Mouse (Mus musculus) urinary bladder, postnatal 36 days (tissue): ENCODE data around the gene Exoc6.

Experiments used
- DNase-seq, 2 experiments: peaks; one replicate each; pipeline ENCODE4 v3.0.0; 2022; ENCODE audit warnings: low spot score in 2 of 2, mixed read lengths in 1 of 2

Exoc6 gene

DNA sequence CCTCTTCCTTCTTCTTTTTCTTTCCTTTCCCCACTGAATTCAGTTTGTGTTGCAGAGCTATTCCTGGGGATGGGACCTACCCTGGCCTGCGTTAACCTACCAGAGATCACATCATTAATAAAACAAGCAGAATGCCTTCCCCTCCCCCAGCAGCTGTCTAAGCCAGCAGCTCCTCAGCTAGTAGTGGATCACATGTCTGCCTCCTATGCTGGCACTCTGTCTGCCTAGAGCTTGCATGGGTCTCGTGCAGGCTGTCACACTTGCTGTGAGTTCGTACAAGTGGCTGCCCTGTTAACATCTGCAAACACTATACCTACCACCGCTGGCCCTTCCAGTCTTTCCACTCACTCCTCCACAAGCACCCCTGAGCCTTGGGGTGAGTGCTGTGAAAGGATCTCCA is 29.4 kb downstream of the Exoc6 start:
- no peak for DNase-seq

DNA sequence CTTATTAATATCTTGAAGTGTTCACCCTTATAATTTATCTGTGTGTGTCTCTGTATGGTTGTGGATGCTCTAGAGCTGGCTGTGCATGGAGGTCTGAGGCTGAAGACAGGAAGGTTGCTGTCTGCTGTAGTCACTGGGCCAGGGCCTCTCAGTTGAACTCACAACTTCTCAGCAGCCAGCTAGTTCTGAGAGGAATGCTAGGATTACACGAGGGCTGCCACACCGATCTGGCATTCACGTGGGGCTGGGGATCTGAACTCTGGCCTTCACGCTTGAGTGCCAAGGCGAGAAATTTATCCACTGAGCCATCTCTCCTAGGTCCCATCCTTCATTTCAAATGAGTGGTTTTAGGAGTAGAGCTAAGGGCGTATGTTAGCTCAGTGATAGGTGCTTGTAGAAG is 30.2 kb downstream of the Exoc6 start:
- no peak for DNase-seq

GRCm38 (mm10) chr19:37585210-37585609 is 35.0 kb downstream of the Exoc6 start:
- DNase-seq: no peak

GRCm38 (mm10) chr19:37585684-37586083 is 35.5 kb downstream of the Exoc6 start:
- DNase-seq: no peak

DNA sequence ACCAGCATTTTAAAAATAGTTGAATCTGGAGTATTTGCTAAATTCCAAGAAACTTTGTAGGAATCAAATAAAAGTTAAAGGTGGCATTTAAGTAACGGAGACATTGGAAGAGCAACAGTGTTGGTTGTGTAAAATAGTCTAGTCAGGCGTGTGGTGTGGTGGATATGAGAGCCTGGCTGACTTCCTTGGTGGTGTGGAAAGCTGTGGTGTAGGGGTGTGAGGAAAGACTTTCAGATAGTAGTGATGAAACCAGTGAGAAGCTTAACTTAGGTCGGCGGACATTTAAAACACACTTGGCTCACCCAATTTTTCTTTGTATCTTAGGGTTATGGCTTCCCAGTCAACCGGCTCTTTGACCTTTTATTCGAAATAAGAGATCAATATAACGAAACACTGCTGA is 40.3 kb downstream of the Exoc6 start:
- no peak for DNase-seq

DNA sequence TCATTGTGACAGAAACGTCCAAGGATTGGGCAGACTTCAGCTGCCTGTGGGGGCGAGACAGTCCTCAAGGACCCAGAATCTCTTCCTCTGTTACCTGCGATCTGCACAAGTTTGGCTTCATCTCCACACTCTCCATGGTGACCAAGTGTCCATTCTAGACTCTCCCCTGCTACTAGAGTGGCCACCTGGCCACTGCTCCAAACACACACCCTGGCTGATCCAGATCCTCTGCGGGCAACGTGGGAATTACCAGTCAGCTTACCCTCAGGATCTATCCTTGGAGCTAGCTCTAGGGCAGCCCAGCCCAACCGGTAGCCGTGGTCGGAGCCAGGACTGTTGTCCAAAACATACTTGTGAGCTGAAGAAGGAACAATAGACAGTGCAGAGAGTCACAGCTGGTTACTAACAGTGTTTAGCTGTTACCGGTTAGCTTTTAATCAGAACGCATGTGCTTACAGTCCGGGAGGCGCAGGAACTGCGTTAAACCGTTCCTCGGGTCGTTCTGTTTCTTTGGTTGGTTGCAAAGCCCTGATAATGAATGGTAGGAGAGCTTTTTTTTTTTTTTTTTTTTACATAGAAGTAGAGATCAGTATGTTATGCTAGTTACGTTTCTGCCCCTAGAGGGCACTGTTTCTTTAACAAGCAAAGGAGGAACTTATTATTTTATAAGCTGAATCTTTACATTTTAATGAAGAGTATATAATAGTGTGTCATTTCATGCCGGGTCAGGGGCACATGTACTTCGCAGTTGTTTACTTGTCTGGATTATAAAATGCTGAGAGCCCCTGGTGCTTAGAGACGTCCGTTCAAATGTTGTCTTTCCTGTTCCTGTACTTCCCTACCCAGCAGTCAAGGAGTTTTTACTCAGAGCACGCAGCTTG is 52.0 kb downstream of the Exoc6 start:
- DNase-seq: no peak

DNA sequence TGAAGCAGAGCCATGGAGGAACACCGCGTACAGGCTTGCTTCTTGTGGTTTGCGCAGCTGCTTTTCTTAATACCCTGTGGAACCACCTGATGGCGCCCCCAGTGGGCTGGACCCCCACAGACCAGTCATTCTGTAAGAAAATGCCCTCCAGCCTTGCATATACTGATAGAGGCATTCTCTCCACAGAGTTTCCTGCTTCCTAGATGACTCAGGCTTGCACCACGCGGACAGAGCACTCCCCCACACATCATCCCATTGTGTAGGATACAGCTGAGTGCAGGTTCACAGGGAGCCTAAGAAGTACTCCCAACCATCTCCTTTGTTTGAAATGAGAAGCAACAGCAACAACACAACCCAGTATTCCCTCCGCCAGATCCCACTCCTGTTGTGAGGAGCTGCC is 59.8 kb downstream of the Exoc6 start:
- no peak for DNase-seq

GRCm38 (mm10) chr19:37612893-37613292 is 62.7 kb downstream of the Exoc6 start:
- no peak for DNase-seq

DNA sequence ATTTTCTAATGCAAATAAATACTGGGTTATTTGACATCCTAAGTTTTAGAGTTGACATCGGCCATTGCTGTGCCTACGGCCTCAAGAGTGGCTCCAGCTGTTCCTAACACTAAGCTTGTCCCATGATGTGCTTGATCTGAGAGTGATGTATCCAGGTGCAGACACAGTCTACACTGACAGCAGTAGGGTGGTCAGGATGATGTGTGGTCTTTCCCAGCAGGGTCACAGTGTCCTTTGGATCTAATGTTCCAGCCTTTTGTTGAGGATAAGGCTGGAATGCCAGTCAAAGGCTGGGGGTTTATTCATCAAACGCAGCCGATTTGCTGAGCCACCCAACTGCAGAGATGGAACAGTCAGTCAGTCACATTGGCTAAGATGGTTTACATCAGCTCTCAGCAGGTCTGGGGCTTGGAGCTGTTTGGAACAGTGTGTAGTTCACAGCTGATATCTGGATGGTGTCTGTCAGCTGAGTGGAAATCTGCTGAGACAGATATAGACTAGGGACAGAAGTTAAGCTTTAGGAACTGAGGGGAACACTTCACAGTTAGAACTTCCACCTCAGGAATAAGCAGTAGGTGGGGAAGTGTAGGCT is 64.9 kb downstream of the Exoc6 start:
- DNase-seq: no peak

- no peak for DNase-seq
Measured at GRCm38 (mm10) chr19:37647994-37648393, 97.8 kb downstream of the Exoc6 start.

GRCm38 (mm10) chr19:37650526-37650925 is 100.3 kb downstream of the Exoc6 start:
- no peak for DNase-seq

- DNase-seq: no peak
Measured at GRCm38 (mm10) chr19:37654012-37654411, 103.8 kb downstream of the Exoc6 start.

DNA sequence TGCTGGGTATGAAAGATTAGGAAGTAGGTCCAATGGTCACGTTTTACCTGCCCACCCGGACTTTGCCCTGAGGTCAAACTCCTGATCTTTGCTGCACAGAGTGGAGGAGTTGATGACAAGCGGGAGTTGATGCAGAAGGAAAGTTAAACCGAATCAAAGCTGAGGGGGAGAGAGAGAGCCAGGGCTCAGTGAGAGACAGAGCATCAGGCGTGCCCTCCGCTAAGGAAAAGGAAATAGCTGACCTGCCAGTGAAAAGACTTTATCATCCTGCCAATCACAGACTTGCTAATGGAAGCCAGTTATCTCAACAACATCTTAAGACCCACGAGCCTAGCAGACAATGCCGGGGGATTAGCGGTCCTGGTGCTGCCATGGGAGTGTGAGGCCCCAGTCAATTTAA is 106.2 kb downstream of the Exoc6 start:
- DNase-seq: no peak

DNA sequence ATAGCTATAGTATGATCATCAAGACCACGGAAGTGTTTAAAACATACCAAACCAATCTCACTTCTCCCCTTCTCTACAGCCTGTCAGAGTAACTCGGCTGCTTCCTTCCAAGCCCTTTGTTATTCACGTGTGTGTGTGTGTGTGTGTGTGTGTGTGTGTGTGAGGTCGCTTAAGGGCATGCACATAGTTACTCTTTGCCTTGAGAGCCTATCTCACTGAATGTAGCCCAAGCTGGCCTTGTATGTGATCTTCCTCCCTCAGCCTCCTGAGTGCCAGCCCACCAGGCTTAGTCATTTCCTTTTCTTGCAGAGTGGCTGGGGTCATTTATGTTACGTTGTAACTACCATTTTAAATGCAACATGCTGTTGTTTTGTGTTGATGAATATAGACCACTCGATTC is 115.0 kb downstream of the Exoc6 start:
- DNase-seq: no peak

DNA sequence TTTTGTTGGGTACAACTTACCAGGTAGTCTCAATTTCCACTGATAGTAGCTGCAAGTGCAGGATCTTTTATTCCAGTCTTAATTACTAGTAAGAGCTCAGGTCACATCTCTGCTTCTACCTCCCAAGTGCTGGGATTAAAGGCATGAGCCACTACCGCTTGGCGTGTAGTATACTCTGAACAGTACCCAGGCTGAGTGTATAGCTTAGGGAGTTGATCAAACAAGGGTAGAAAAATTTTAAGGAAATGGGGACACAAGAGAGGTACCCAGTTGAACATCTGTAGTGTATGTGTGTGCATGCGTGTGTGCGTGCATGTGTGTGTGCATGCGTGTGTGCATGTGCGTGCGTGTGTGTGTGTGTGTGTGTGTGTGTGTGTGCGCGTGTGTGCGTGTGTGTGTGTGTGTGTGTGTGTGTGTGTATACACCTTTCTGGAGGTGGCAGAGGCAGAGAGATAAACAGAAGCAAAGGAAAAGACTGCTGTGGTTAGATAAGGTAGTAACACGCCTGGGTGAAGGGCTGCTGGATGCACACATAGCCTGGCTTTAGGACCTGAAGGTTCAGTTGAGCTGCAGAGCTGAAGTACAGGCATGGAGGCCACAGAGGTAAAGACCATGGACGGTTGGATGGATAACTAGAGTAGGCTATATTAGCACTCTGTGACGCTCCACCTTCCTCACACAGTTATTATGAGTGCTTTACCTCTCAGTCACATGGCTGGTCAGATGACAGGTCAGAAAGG is 117.8 kb downstream of the Exoc6 start:
- DNase-seq: no peak

GRCm38 (mm10) chr19:37668657-37669056 is 118.4 kb downstream of the Exoc6 start:
- no peak for DNase-seq

- DNase-seq: no peak
Measured at GRCm38 (mm10) chr19:37669486-37669885, 119.3 kb downstream of the Exoc6 start.

- DNase-seq: no peak
Measured at GRCm38 (mm10) chr19:37673393-37673792, 123.2 kb downstream of the Exoc6 start.

DNA sequence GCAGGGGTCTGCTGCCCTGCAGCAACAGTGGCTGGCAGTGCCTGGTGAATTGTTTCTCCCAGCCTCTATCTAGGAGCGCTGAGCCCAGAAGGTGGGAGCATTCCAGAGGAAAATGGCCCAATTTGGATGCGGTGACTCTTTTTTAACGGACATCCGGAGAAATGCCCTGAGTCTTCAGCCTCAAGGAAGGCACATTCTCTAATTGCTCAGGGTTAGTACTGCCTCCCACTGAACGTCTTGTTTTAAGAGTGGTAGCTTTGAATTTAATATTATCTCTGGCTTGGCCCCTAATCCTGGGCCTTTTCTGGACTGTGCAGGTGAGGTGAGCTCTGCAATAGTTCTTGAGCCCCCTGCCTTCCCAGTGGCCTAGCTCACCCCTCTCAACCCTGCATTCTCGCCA is 135.1 kb downstream of the Exoc6 start, which contains the start of gene Cyp26c1:
TSS of gene Cyp26c1 (plus strand) at position 301 of the 400 bp plus-strand sequence.
- DNase-seq: no peak

- no peak for DNase-seq
Measured at GRCm38 (mm10) chr19:37686347-37686746, 136.1 kb downstream of the Exoc6 start.

DNA sequence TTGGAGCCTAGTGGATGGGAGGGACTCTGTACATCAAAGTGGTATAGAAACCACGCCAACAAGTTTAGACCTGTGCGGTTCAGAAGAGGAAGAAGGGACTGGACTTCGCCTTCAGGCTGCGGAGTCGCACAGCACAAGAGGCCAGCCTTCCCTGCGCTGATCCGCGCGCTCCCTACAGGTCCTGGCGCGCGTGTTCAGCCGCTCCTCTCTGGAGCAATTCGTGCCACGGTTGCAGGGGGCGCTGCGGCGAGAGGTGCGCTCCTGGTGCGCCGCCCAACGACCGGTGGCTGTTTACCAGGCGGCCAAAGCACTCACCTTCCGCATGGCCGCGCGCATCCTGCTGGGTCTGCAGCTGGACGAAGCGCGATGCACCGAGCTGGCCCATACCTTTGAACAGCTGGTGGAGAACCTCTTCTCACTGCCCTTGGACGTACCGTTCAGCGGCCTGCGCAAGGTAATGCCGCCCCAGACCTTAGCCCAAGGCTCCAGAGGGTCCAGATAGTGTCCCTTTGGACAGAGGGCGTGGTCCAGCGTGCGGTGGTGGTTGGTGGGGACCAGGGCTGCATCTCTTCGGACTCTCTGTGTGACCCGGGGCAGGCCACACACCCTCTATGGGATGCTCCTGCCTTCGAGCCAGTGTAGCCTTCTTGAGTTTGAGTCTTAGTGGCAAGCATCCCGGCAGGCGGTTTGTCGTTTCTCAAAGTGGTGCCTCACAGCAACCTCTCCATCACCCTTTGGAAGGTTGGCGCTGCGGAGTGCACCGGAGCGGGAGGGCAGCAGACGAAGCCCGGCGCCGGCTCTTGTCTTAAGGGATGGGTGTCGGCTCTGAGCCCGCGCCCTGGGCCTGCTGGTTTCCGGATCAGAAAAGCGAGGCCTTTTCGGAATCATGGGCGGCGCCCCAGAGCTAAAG is 137.0 kb downstream of the Exoc6 start:
- DNase-seq: no peak

DNA sequence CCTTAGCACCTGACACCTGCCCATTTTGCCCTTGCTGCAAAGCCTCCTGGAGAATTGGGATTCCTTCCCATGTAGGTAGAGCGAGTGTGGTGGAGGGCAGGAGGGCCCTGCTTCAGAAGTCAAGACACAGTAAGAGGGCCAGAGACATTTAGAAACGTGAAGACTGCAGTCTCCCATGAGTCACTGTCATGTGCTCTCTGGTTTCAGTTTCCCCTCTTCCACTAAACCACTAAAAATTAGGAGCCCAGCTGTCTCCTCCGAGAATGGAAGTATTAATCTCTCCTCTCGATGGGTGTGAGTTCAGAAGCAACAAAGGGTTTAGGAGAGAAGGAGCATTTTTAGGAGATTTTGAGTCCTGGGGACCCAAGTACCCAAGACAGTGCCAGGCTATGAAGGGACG is 139.3 kb downstream of the Exoc6 start:
- DNase-seq: no peak
